Mouse (Mus musculus) brown adipose tissue, adult 24 weeks (tissue): ENCODE measurements around the gene Xpo5. TPM values are rescaled to one million over a fixed set of nuclear protein-coding genes. Genes with fewer than 3 reads are reported as not detected.

Experiments
- H3K27ac ChIP-seq: fragments of 200-500 bp; replicated peaks from 2 replicates; pipeline ENCODE4 v1.5.1; 2012; ENCODE audit warnings: low read depth, mild to moderate bottlenecking, low read length
- H3K4me1 ChIP-seq: fragments of 200-500 bp; 2 replicates; pipeline ENCODE4 v1.6.1; 2012; ENCODE audit warnings: low read length, mixed read lengths; ENCODE audit not compliant: control insufficient read depth, insufficient read depth, insufficient read length
- H3K4me3 ChIP-seq: fragments of 200-500 bp; 2 replicates; pipeline ENCODE4 v1.5.1; 2012; ENCODE audit warnings: low read depth, mild to moderate bottlenecking, low read length, moderate library complexity; ENCODE audit not compliant: insufficient read depth
- polyA plus RNA-seq: library from polyadenylated mRNA; stranded (reverse); fragments of >200 nt; gene quantifications from 2 replicates; pipeline ENCODE4 v1.2.4, GENCODE M21; 2012; ENCODE audit not compliant: missing spikeins, insufficient read depth, insufficient read length

Xpo5 gene
- polyA plus RNA-seq, 1 experiment = 9.2 TPM

GRCm38 (mm10) chr17:46259675-46260074 is 57.1 kb downstream of the Xpo5 start:
- Histone ChIP-seq H3K4me1 (no peaks in the 10 kb centered on the region), H3K27ac (no peak overlapping the region)

GRCm38 (mm10) chr17:46262201-46262694 is 59.7 kb downstream of the Xpo5 start:
- Histone ChIP-seq H3K27ac (0 out of 2 replicates have a peak overlapping the region, but pooled peaks have one; percentile 9), H3K4me3 (no peak overlapping the region), H3K4me1 (no peaks in the 10 kb centered on the region)

More at GRCm38 (mm10) chr17:46259675-46260074, 57.1 kb downstream of the Xpo5 start:
- no peak overlapping the region for H3K4me3 ChIP-seq

GRCm38 (mm10) chr17:46265502-46265901 is 62.9 kb downstream of the Xpo5 start:
- Histone ChIP-seq H3K27ac (no peak overlapping the region), H3K4me3 (no peak overlapping the region), H3K4me1 (no peaks in the 10 kb centered on the region)

GRCm38 (mm10) chr17:46265918-46266618 is 63.5 kb downstream of the Xpo5 start:
- Histone ChIP-seq H3K4me3 (no peak overlapping the region), H3K27ac (no peak overlapping the region)

GRCm38 (mm10) chr17:46266986-46267385 is 64.4 kb downstream of the Xpo5 start:
- Histone ChIP-seq H3K27ac (no peak overlapping the region), H3K4me1 (no peaks in the 10 kb centered on the region), H3K4me3 (no peak overlapping the region)

More at GRCm38 (mm10) chr17:46265918-46266618, 63.5 kb downstream of the Xpo5 start:
- H3K4me1 ChIP-seq = no peaks in the 10 kb centered on the region

- no peaks in the 10 kb centered on the region for H3K4me1 ChIP-seq
- H3K27ac ChIP-seq = no peak overlapping the region
- no peak overlapping the region for H3K4me3 ChIP-seq
Observed at GRCm38 (mm10) chr17:46267511-46267910, 64.9 kb downstream of the Xpo5 start.

GRCm38 (mm10) chr17:46268026-46268720 is 65.6 kb downstream of the Xpo5 start:
- Histone ChIP-seq H3K27ac (0 out of 2 replicates have a peak overlapping the region, but pooled peaks have one; percentile 4), H3K4me1 (peaks cover 4% of the 10 kb centered on the region; the same call in 1 of the 2 replicates), H3K4me3 (no peak overlapping the region)

- peaks cover 9% of the 10 kb centered on the region; the same call in 1 of the 2 replicates for H3K4me1 ChIP-seq
- no peak overlapping the region for H3K27ac ChIP-seq
- H3K4me3 ChIP-seq = no peak overlapping the region
Observed at GRCm38 (mm10) chr17:46269771-46270534, 67.4 kb downstream of the Xpo5 start.

GRCm38 (mm10) chr17:46272058-46272457 is 69.5 kb downstream of the Xpo5 start:
- H3K4me3 ChIP-seq = no peak overlapping the region
- peak overlapping the region; percentile 27; the same call in 1 of the 2 replicates for H3K27ac ChIP-seq
- peaks cover 9% of the 10 kb centered on the region; the same call in 1 of the 2 replicates for H3K4me1 ChIP-seq

- H3K4me3 ChIP-seq = no peak overlapping the region
- peaks cover 9% of the 10 kb centered on the region; the same call in 1 of the 2 replicates for H3K4me1 ChIP-seq
- H3K27ac ChIP-seq = peak overlapping the region; percentile 27; the same call in 1 of the 2 replicates
Observed at GRCm38 (mm10) chr17:46272675-46273074, 70.1 kb downstream of the Xpo5 start.

GRCm38 (mm10) chr17:46273803-46274236 is 71.2 kb downstream of the Xpo5 start:
- H3K27ac ChIP-seq = no peak overlapping the region
- no peak overlapping the region for H3K4me3 ChIP-seq
- H3K4me1 ChIP-seq = peaks cover 9% of the 10 kb centered on the region; the same call in 1 of the 2 replicates

GRCm38 (mm10) chr17:46274465-46274864 is 71.9 kb downstream of the Xpo5 start:
- no peak overlapping the region for H3K4me3 ChIP-seq
- peaks cover 9% of the 10 kb centered on the region; the same call in 1 of the 2 replicates for H3K4me1 ChIP-seq
- H3K27ac ChIP-seq = no peak overlapping the region

- H3K4me1 ChIP-seq = peaks cover 9% of the 10 kb centered on the region; the same call in 1 of the 2 replicates
- H3K4me3 ChIP-seq = no peak overlapping the region
- H3K27ac ChIP-seq = no peak overlapping the region
Observed at GRCm38 (mm10) chr17:46275034-46275433, 72.5 kb downstream of the Xpo5 start.

- Histone ChIP-seq H3K4me3 (no peak overlapping the region), H3K27ac (no peak overlapping the region), H3K4me1 (peaks cover 9% of the 10 kb centered on the region; the same call in 1 of the 2 replicates)
Observed at GRCm38 (mm10) chr17:46275506-46275905, 72.9 kb downstream of the Xpo5 start.
